Mouse (Mus musculus): ENCODE results near the gene Olfr1206. TPM values are rescaled to one million over a fixed set of nuclear protein-coding genes. Genes with fewer than 3 reads are reported as not detected.

The Olfr1206 gene
- not detected in 2 replicates for total RNA-seq (2021)
- long read RNA-seq, experiment 1 = 0 reads
- long read RNA-seq, experiment 2 = 0 reads

DNA sequence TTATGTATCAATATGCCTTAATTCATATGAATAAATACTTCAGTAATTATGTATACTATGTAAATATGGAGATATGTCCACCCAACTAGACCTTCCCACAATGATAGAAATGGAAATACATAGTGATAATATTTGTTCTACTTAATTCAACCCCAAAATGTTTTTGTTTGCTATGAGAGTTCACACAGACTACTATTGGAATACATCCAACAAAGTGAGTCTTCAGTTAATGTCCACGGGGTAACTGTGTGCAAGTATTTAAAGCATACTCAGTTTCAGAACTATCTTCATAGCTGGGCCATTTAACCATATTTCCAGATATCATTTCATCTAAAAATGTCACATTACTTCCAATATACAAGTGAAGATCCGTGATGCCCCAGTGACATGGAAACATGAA lies at the start of gene Olfr1206:
Olfr1206 (plus strand) TSS at position 301 of the 400 bp plus-strand sequence.
- DNase-seq = no peak

DNA sequence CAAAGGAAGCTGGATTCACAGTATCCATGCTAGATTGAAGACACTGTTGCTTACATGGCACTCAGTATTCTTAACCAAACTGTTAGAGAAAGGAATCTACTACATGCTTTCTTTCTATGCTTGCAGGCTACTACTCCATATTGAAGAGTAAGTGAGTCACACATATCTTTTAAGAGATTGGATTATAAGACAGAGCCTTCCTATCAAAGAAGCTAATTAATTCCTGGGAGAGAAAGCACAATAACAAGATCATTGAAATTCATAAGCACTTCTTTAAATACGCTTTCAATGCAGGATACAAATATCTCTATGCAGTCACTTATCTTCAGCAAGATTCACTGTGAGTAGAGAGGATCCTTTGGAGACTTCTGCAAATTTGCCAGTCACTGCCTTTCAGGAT lies 48.8 kb upstream of the Olfr1206 start, which contains the start of gene Olfr1202:
Olfr1202 (plus strand) TSS at position 301 of the 400 bp plus-strand sequence.
- no peak for DNase-seq

- no peak for DNase-seq
These were observed 33.6 kb upstream of the Olfr1206 start, which contains the start of gene Olfr1205 for GRCm38 (mm10) chr2:88829437-88829836. Gene Olfr1205 (plus strand): TSS chr2:88829737.

DNA sequence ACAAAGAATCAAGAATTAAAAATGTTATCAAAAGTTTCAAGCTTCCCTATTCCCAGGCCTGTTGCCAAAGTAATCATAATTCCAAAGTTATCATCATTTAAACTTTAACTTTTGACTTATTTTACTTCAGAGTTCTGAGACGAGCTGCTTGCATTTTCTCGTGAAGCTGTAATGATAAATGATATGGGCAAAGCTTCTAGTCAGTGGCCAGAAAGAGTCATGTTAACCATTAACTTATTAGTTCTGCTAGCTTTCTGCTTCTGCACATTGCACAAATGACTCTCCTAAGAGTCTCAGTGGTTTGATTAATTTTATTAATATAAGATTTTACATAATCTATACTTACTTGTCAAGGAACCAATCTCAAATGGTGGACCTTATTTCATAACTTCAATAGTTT lies 24.6 kb upstream of the Olfr1206 start:
- DNase-seq = no peak

- no peak for DNase-seq
These were observed 14.0 kb upstream of the Olfr1206 start, which contains the start of gene Olfr1204 for GRCm38 (mm10) chr2:88848992-88849391. Gene Olfr1204 (plus strand): TSS chr2:88849292.

- no peak for DNase-seq
These were observed 39.2 kb downstream of the Olfr1206 start, which contains the start of gene Olfr1208 for GRCm38 (mm10) chr2:88902211-88902610. Gene Olfr1208 (minus strand): TSS chr2:88902311.

- no peak for DNase-seq
These were observed 52.0 kb downstream of the Olfr1206 start, which contains the start of gene Olfr1209 for GRCm38 (mm10) chr2:88915057-88915456. Gene Olfr1209 (minus strand): TSS chr2:88915157.

Other genes with a start within 250 kb of the Olfr1206 start
- gene Olfr1191-ps1, start 222.7 kb upstream of the Olfr1206 start, total RNA-seq (2021) = not detected in 2 replicates
- not detected in 2 replicates for gene Olfr1192-ps1, start 214.7 kb upstream of the Olfr1206 start, total RNA-seq (2021)
- gene Olfr1193, start 187.6 kb upstream of the Olfr1206 start, total RNA-seq (2021) = not detected in 2 replicates
- not detected in 2 replicates for gene Olfr1195, start 174.0 kb upstream of the Olfr1206 start, total RNA-seq (2021)
- gene Olfr1196, start 158.6 kb upstream of the Olfr1206 start, total RNA-seq (2021) = not detected in 2 replicates
- gene Olfr1197, start 130.9 kb upstream of the Olfr1206 start, total RNA-seq (2021) = not detected in 2 replicates
- not detected in 2 replicates for gene Olfr1198, start 111.9 kb upstream of the Olfr1206 start, total RNA-seq (2021)
- not detected in 2 replicates for gene Olfr1199, start 102.8 kb upstream of the Olfr1206 start, total RNA-seq (2021)
- not detected in 2 replicates for gene Olfr1200, start 92.7 kb upstream of the Olfr1206 start, total RNA-seq (2021)
- not detected in 2 replicates for gene Olfr1201, start 70.2 kb upstream of the Olfr1206 start, total RNA-seq (2021)
- 0.11 TPM in 1 of 2 replicates, not detected in the other for gene Olfr1202, start 48.7 kb upstream of the Olfr1206 start, total RNA-seq (2021)
- not detected in 2 replicates for gene Olfr1205, start 33.5 kb upstream of the Olfr1206 start, total RNA-seq (2021)
- gene Olfr1204, start 13.9 kb upstream of the Olfr1206 start, total RNA-seq (2021) = not detected in 2 replicates
- gene Olfr1208, start 39.1 kb downstream of the Olfr1206 start, total RNA-seq (2021) = not detected in 2 replicates
- gene Olfr1209, start 51.9 kb downstream of the Olfr1206 start, total RNA-seq (2021) = not detected in 2 replicates
- gene Olfr1211, start 74.9 kb downstream of the Olfr1206 start, total RNA-seq (2021) = not detected in 2 replicates
- not detected in 2 replicates for gene Olfr1212, start 90.7 kb downstream of the Olfr1206 start, total RNA-seq (2021)
- not detected in 2 replicates for gene Gm13762, start 117.0 kb downstream of the Olfr1206 start, total RNA-seq (2021)
- gene Olfr1214, start 129.4 kb downstream of the Olfr1206 start, total RNA-seq (2021) = not detected in 2 replicates
- gene Olfr1215, start 143.7 kb downstream of the Olfr1206 start, total RNA-seq (2021) = not detected in 2 replicates
- gene Olfr1216, start 155.1 kb downstream of the Olfr1206 start, total RNA-seq (2021) = not detected in 2 replicates
- gene Olfr1217, start 168.8 kb downstream of the Olfr1206 start, total RNA-seq (2021) = not detected in 2 replicates
- gene Olfr1218, start 198.0 kb downstream of the Olfr1206 start, total RNA-seq (2021) = not detected in 2 replicates
- gene Olfr1219, start 220.3 kb downstream of the Olfr1206 start, total RNA-seq (2021) = not detected in 2 replicates
- gene Olfr1220, start 243.6 kb downstream of the Olfr1206 start, total RNA-seq (2021) = not detected in 2 replicates

Data from adrenal gland, postnatal 14 days (tissue).